Mouse (Mus musculus) liver, postnatal 0 days (tissue): ENCODE results near the gene Prima1.

Source experiments
- CTCF ChIP-seq: sonication (generic); IDR thresholded peaks from 2 replicates; pipeline ENCODE4 v1.5.1; 2016; ENCODE audit warnings: antibody characterized with exemption, low read depth
- EP300 ChIP-seq: IDR thresholded peaks from 2 replicates; pipeline ENCODE4 v1.6.1; 2016; ENCODE audit warnings: antibody characterized with exemption, low read depth, mild to moderate bottlenecking

DNA sequence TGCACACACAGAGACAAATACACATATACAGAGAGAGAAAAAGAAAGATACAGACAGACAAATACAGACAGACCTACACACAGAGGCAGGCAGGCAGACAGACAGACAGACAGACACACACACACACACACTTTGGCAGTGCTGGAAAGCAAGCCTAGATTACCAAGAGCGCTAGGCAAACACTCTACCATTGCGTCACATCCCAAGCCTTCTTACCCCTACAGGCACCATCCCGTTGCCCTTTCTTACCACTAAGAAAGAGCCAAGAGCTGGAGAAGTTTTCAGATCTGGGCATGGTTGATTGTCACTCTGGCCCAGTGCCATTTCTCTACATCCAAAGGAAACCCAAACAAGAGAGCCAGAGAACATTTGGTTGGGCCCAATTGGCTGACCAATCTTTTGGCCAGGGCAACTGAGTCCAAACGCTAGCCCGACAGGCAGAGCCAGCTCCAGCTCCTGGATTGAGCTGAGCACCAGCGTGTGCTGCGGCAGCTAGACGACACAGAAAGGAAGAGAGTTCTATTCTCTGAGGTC, 11.0 kb upstream of the Prima1 start:
- TF ChIP-seq CTCF (no peak), EP300 (no peak)
